Mouse (Mus musculus): ENCODE results near the gene Slc22a17. TPM values are rescaled to one million over a fixed set of nuclear protein-coding genes. Genes with fewer than 3 reads are reported as not detected.

Slc22a17 gene
- total RNA-seq, 2 experiments from 2014 or later = 630 to 690 TPM

DNA sequence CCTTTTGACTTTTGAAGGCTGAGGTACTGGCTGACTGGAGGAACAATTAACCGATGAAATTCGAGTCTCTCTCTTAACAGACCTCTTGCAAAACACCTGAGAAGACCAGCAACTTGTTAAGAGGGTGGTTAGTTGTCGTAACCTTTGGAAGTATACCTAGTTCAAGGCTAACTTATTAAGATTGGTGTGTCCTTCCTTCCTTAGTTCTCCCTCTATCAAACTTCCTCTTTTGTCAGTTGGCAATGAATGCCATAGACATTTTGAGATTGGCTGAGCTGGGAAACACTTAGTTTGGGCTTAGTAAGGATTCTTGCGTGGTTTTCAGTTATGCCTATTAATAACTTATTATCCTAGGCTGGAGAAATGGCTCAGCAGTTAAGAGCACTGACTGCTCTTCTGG, 44.9 kb downstream of the Slc22a17 start:
- DNase-seq (ENCODE audit: low spot score in 2 of 2) = no peak
- intact Hi-C loops (cut with DNase I) = no loop called here

GRCm38 (mm10) chr14:54866936-54867335, 46.0 kb downstream of the Slc22a17 start:
- DNase-seq (ENCODE audit: low spot score in 2 of 2) = no peak
- intact Hi-C loops (cut with DNase I) = no loop called here

GRCm38 (mm10) chr14:54866268-54866667, 46.7 kb downstream of the Slc22a17 start:
- intact Hi-C loops (cut with DNase I) = no loop called here
- no peak for DNase-seq (ENCODE audit: low spot score in 2 of 2)

GRCm38 (mm10) chr14:54865626-54866025, 47.3 kb downstream of the Slc22a17 start:
- intact Hi-C loops (cut with DNase I) = no loop called here
- DNase-seq (ENCODE audit: low spot score in 2 of 2) = no peak

DNA sequence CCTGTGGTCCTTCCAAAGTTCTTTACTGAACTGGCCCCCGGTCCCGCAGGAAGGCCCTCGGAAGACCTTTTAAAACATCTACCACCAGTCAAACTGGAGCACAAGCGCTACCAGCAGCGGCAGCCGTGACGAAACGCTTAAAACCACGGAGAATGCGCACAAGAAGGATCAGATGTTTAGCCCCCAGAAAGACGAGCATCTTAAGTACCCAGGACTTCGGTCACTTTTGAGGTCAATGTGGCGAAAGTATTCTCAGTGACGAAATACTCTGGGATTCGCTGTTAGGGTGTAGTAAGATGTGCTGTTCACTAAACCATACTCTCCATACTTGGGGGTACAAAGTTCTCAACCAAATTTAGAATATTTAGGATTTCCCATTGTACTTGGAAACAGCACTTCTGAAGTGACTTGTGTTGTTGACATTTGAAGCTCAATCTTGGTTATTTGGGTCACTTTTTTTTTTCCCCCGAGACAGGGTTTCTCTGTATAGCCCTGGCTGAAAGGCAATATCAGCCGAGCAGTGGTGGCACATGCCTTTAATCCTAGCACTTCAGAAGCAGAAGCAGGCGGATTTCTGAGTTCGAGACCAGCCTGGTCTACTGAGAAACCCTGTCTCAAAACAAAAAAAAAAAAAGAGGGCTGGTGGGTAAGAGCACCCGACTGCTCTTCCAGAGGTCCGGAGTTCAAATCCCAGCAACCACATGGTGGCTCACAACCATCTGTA, 48.5 kb downstream of the Slc22a17 start:
- no peak for DNase-seq (ENCODE audit: low spot score in 2 of 2)
- intact Hi-C loops (cut with DNase I) = no loop called here

DNA sequence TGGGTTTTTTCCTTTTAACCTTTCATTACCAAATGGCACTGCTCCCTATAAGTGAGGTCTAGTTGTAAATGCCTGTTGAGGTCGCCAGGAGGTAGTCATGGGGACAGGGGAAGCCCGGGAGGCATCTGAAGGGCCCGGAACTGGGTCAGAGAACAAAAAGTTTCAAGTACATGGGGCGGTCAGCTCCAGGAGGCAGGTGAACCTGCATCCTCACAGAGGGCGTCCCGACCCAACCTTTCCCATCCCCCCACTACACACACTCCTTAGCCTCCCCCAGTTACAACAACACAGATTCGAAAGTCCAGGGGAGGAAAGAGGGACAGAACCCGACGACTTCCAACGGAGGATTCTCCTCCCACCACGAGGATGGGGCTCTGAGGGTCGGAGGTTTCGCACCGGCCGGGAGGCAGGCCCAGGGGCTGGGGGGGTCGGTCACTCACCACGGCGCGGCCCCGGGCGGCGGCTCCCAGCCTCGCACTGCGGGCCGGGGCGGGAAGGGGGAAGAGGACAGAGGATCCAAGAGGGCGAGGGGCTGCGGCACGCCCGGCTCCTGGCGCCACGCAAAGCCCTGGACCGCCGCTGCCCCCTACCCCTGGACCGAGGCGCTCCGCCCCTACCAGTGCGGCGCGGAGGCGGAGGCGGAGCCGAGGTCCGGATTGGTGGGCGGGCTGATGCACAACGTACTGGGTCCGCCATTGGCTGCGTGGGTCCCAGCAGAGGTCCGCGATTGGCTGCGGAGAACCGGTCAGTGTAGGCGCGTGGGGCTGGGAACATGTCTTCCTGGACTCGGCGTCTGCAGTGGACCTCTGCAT, 49.2 kb downstream of the Slc22a17 start:
- intact Hi-C loops (cut with DNase I) = no loop called here
- DNase-seq (ENCODE audit: low spot score in 2 of 2) = peak; percentile 91 to 93

DNA sequence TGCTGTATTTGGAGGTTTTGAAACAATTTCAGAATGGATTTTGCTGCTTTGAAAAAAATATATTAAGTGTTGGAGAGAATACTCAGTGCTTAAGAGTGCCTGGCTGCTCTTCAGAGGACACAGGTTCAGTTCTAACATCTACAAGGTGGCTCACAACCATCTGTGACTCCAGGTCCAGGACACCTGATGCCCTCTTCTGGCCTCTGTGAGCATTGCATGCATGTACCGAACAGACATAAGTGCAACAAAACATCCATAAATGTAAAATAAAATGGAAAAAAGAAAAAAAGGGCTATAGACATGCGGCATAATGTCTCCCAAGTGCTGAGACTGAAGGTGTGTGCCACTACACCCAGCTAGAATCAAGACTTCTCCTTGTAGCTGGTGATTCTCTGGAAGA, 52.4 kb downstream of the Slc22a17 start:
- DNase-seq (ENCODE audit: low spot score in 2 of 2) = peak; percentile 75 to 77
- intact Hi-C loops (cut with DNase I) = loop anchor here (2.0 kb wide), 1 partner anchor 146 kb away; no protein-coding TSS in a partner anchor

GRCm38 (mm10) chr14:54857891-54858290, 55.0 kb downstream of the Slc22a17 start:
- DNase-seq (ENCODE audit: low spot score in 2 of 2) = no peak

DNA sequence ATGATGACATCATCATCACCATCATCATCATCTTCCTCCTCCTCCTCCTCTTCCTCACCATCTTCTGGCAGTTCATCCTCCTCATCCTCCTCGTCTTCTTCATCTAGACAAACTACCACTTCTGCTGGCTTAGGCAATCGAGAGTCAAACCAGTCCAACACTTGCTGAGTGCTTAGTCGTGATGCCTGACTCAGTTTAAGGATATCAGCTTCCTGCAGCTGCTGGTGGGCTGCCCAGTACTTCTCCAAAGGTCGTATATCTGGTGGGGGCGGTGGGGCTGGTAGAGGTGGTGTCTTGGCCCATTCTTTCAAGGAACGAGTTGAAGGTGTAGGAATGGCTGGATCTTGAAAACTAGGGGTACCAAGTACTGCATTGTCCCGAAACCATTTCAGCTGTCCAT, 56.2 kb downstream of the Slc22a17 start:
- intact Hi-C loops (cut with DNase I) = no loop called here
- no peak for DNase-seq (ENCODE audit: low spot score in 2 of 2)

More at GRCm38 (mm10) chr14:54857891-54858290, 55.0 kb downstream of the Slc22a17 start:
- intact Hi-C loops (cut with DNase I) = no loop called here

Small RNA genes within 50 kb of the gene (microRNA-seq; reads per million reads assigned to microRNA genes)
- 1.6 to 5.0 reads per million in 2 experiments for gene Mir208a

Other genes starting within 250 kb of the Slc22a17 start
- 10 to 100 TPM; 23.4 to 23.8 TPM for gene 1700123O20Rik, start 226.9 kb downstream of the Slc22a17 start, total RNA-seq (2021)
- gene Acin1, start 226.2 kb downstream of the Slc22a17 start, total RNA-seq (2021) = 100 to 1,000 TPM; 183 to 184 TPM
- not detected for gene Gm29776, start 214.3 kb downstream of the Slc22a17 start, total RNA-seq (2021)
- not detected for gene Cebpe, start 201.0 kb downstream of the Slc22a17 start, total RNA-seq (2021)
- gene Slc7a8, start 131.2 kb downstream of the Slc22a17 start, total RNA-seq (2021) = 10 to 100 TPM; 68.7 to 70.6 TPM
- gene Rnf212b, start 99.0 kb downstream of the Slc22a17 start, total RNA-seq (2021) = not detected
- gene Homez, start 42.2 kb downstream of the Slc22a17 start, total RNA-seq (2021) = 10 to 100 TPM; 11.5 to 16.7 TPM
- gene Ppp1r3e, start 35.6 kb downstream of the Slc22a17 start, total RNA-seq (2021) = 10 to 100 TPM; 18.2 to 19.1 TPM
- 100 to 1,000 TPM; 104 to 105 TPM for gene Bcl2l2, start 29.8 kb downstream of the Slc22a17 start, total RNA-seq (2021)
- gene Gm20521, start 29.7 kb downstream of the Slc22a17 start, total RNA-seq (2021) = 1 to 10 TPM in 1 of 2 experiments, under 1 TPM in 1; 0.40 to 2.1 TPM
- gene Pabpn1, start 20.6 kb downstream of the Slc22a17 start, total RNA-seq (2021) = 100 to 1,000 TPM; 233 to 257 TPM
- gene Efs, start 13.0 kb upstream of the Slc22a17 start, total RNA-seq (2021) = 1 to 10 TPM; 5.8 to 8.1 TPM
- not detected for gene Il25, start 19.6 kb upstream of the Slc22a17 start, total RNA-seq (2021)
- gene Cmtm5, start 23.1 kb upstream of the Slc22a17 start, total RNA-seq (2021) = 10 to 100 TPM; 38.2 to 40.8 TPM
- 1 to 10 TPM; 2.7 to 3.7 TPM for gene Myh6, start 53.8 kb upstream of the Slc22a17 start, total RNA-seq (2021)
- not detected for gene Gm17428, start 63.8 kb upstream of the Slc22a17 start, total RNA-seq (2021)
- 1 to 10 TPM; 5.6 to 7.8 TPM for gene Myh7, start 81.5 kb upstream of the Slc22a17 start, total RNA-seq (2021)
- gene Ngdn, start 102.3 kb upstream of the Slc22a17 start, total RNA-seq (2021) = 10 to 100 TPM; 20.2 to 21.6 TPM
- gene Zfhx2, start 179.2 kb upstream of the Slc22a17 start, total RNA-seq (2021) = 10 to 100 TPM; 37.2 to 37.9 TPM
- 10 to 100 TPM; 26.7 to 28.1 TPM for gene Thtpa, start 181.7 kb upstream of the Slc22a17 start, total RNA-seq (2021)
- gene Ap1g2, start 193.5 kb upstream of the Slc22a17 start, total RNA-seq (2021) = 10 to 100 TPM; 10.4 to 12.3 TPM
- 100 to 1,000 TPM; 366 to 372 TPM for gene Jph4, start 203.8 kb upstream of the Slc22a17 start, total RNA-seq (2021)